Mouse (Mus musculus): ENCODE measurements around the gene Ttc28.

DNA sequence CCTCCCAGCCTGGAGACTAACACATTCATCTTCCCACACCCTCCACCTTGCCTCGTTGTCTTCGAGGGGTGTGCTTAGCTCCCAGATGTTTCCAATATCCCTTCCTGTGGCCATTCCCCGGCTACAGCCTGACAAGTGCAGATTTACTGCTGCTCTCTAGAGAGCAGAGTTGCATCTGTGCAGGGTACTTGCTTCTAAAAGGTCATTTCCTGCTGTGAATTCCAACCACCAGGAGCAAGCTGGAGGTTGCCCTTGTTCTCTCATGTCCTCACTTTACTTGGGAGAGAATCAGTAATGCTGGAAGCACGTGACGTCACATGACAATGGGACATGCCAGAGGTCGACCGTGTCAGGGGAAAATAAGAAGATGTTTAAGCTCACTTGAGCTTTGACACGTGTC, 131.7 kb downstream of the Ttc28 start:
- TF ChIP-seq GATA1 (IDR thresholded peaks at IDR 0.05; ENCODE audit: borderline replicate concordance, low read length) (no peak), FLI1 (IDR thresholded peaks at IDR 0.05; ENCODE audit: low read length) (no peak)
